Mouse (Mus musculus) left cerebral cortex, postnatal 25 days (tissue): Measurements from ENCODE around the gene Foxn3. TPM values are rescaled to one million over a fixed set of nuclear protein-coding genes. Genes with fewer than 3 reads are reported as not detected.

Source experiments
- DNase-seq, 2 experiments: peaks; one replicate each; pipeline ENCODE4 v3.0.0; 2022; ENCODE audit warnings: low spot score in 2 of 2, mixed read lengths in 1 of 2
- intact Hi-C: fragments of 180-260 bp; cut with DNase I; formaldehyde crosslinking; loops from one replicate; pipeline ENCODE4 v1.15.1; 2025
- total RNA-seq, 2 experiments: library from RNA; stranded (reverse); gene quantifications; 2 replicates each; pipeline ENCODE4 v1.2.3; 2021

Foxn3 gene
- total RNA-seq, 2 experiments from 2014 or later = 49.3 to 52.8 TPM

DNA sequence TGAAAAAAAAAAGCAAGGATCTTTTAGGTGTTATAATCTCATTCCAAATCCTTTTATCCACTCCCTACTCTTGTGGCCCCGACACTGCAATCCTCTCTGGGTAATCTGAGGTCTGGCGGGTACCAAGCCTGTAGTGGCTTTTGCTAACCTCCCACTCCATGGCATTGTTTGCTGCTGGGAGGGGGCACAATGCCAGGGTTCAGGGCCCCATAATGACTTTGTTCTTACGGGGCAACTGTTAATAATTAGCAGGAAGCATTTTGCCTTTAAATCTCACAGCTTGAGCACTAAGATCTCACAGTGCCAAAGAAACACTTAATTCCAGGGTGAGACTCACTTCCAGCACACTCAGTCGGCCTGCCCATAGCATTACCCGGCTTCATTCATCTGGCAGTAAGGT is 244.2 kb downstream of the Foxn3 start:
- intact Hi-C loops = no loop called here
- no peak for DNase-seq

DNA sequence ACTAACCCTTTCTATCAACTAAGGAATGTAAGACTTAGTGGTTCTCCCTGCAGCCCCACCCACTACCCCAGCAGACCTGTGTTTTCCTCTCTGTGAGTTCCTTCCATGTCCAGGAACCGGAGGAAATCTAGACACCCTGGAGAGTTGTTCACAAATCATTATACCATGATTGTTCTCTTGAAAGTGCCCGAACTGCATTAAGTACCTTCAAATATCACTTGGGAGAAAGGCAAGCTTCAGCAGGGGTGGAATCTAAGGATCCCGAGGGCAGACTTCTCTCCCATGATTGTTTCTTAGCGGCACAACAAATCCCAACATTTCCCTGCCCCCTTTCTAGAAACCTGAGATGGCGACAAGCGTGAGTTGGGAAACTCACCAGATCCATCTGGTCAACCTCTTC is 247.5 kb downstream of the Foxn3 start:
- intact Hi-C loops = no loop called here
- no peak for DNase-seq

DNA sequence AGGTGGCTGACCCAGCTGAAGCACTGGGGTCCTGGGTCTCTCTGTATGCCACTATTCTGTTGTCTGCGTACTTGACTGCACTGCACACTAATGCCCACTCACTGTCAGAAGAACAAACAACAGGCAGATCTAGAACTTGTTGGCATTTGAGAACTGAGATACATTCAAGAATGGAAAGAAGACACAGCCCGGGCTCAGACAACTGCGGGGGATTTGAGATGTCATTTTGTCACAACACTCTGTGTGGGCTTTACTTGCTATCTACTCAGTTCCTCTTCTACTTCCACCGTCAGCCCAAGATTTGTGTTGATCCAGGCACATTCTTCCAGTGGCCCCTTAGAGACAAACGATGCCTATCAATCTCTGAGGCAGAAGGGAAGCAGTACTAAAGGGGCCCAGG is 248.6 kb downstream of the Foxn3 start:
- DNase-seq = peak in 1 of 2 experiments; percentile 64

DNA sequence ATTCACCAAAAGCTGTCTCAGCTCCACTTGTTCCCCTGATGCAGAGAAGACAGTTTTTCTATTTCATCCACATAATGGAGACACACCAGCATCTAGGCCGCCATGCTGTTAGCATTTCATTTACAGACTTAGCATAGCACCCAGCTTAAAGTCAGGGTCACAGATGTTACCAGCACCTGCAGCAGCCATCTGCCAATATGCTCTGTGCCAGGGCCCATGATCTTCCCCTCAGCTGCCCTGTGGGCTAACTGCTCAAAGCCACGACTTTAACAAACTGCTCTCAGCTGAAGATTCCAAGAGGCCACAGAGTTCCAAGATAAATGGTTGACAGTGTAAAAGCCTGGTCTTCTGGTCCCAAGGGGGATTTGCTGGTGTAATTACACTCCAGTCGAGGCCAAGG is 252.1 kb downstream of the Foxn3 start:
- DNase-seq = no peak
- intact Hi-C loops = no loop called here

More for the DNA sequence above, 248.6 kb downstream of the Foxn3 start:
- intact Hi-C loops = no loop called here

DNA sequence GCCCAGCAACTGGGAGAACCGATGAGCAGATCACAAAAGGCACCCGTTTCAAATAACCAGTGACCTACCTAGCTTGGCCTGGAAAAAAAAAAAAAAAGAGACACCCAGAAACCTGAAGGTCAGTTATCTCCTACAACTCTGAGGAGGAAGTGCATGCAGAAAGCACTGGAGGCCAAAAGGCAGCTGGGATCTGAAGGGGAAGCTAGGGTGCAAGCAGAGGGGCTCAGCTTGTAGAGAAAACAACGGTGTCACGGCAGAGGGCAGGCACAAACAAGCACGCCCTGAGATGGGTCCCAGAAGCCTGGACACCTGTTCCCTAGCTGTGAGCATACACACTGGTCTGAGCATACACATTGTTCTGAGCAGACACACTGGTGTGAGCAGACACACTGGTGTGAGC is 253.4 kb downstream of the Foxn3 start:
- DNase-seq = no peak
- intact Hi-C loops = no loop called here

DNA sequence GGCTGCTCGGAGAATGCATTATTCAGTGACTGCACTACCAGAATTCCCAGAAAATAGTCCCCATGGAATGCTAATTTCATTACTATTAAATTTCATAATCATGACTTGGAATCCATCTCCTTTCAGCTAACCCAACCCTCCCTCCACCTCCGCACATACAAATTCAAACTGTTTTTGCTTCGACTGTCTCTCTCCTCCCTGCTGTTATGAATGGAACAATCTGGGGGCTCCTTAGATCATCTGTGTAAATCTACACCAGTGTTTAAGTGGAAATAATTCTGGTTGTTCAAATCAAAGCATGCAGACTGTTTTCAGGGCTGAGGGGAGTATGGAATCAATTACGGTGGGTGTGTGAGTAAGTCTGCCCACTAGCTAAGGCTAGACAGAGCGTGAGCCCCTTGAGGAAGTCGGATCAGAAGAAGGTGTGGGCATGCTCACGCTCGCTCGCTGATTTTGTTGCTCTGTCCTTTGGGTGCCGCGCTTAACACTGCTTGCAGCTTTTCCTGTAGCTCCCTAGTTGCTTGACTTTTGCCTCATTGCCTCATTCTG is 254.8 kb downstream of the Foxn3 start:
- DNase-seq = no peak

DNA sequence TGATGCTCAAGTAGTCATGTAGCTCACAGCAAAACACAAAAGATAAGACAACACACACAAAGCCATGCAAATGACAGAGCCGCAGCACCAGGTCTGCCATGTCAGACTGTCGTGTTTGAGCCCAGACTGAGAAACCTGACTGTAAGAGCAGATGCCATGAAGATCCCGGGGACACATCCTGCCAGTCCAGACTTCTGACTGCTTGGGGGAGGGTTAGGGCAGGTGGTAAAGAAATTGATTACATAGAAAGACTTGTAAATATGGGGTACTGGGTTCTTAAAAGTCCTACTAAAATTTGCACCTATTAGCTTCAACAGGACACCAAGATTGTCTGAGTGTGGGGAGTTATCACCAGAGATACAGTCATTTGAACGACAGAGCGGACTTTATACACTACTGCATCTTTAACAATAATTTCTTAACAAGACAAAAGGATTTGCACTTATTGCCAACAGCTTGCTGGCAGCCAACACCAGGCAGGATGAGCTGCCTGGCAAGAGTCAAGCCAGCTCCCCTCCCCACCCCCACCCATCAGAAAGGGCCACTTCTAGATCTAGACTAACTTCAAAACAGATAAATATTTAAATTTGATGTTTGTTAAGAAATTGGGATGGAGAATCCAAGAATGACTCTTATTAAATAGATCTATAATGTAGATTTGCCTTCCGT is 256.7 kb downstream of the Foxn3 start:
- intact Hi-C loops = no loop called here
- DNase-seq = no peak

More for the DNA sequence above, 254.8 kb downstream of the Foxn3 start:
- intact Hi-C loops = no loop called here

DNA sequence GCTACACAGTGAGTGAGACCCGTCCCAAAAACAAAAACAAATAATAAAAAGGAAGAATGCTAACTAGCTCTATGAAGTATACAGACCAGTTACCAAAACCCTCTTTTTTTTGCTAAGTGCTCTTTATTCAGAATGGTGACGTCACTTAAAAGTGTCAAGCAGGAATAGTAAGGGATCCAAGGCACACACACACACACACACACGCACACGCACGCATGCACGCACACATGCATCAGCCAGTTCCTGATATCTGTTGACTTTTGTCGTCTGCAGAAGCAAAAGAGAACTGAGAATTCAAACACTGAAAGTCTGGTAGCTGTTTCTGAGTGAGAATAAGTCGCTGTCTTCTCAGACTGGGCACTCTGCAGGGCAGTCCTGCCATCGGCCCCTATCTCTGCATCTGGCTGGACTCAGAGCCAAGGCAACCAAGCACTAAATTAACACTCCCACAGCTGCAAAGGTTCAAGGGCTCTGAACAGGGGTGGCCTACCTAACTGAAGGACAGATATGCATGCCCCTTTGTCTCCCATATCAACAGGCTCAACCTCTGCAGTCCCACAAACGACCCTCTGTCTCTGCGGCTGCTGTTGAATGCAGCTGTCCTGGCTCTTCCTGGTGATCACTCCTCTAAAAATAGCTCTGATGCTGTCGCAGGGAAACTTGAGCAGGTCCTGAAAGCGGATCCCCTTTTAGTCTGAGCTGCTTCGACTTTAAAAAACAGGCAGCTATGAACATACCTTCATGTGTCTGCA is 257.4 kb downstream of the Foxn3 start:
- intact Hi-C loops = no loop called here
- peak in 1 of 2 experiments; percentile 10 for DNase-seq

DNA sequence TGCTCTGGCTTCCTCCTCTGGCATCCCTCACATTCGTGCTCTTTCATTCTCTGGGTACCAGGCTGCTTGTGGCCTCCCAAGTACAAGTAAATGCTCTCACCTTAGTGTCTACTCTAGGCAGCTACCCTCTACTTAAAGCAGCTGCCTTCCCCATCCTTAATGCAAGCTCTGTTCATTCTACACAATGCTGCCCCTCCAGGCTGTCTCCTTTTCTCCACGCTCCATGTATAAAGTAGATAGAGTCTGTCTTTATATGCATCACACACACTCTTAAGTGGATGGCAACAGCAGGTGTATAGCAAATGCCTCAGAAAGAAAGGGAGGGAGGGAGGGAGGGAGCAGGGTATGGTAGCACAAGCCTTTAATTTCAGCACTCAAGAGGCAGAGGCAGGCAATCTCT is 258.1 kb downstream of the Foxn3 start:
- intact Hi-C loops = no loop called here
- DNase-seq = no peak

DNA sequence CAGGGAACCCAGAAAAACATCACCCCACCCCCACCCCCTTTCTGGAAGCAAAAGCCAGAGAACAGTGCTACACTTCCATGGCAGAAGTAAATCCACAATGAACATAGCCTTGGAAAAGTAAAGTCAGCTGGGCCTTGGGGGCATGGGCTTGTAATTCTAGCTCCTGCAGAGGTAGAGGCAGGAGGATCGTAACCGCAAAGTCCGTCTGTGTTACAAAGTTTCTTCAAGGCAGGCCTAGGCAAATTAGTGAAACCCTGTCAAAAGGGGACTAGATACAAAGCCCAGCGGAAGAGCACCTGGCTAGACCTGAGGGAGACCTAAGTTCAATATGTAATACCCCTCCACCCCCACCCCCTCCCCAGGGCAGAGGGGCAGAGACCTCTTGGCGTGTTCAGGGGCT is 259.3 kb downstream of the Foxn3 start:
- intact Hi-C loops = no loop called here
- DNase-seq = no peak

DNA sequence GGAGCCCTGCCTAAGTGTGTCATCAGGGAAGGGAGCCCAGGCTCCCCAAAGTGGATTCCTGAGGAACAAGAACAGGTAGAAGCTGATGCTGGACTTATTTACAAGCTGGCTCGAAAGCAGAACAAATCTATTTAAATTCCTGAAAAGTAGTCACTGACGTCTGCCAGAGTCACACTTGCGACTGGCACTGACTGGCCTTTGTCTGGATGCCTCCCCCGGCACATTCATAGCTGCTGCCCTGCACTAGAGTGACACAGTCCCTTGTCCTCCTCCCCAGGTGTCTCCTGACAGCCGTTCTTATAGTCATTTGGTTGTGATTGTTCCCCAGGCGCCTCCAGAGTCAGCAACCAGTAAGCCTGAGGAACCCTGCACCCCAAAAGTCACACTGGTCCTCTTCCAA is 259.8 kb downstream of the Foxn3 start:
- intact Hi-C loops = no loop called here
- DNase-seq = peak in 1 of 2 experiments; percentile 20

DNA sequence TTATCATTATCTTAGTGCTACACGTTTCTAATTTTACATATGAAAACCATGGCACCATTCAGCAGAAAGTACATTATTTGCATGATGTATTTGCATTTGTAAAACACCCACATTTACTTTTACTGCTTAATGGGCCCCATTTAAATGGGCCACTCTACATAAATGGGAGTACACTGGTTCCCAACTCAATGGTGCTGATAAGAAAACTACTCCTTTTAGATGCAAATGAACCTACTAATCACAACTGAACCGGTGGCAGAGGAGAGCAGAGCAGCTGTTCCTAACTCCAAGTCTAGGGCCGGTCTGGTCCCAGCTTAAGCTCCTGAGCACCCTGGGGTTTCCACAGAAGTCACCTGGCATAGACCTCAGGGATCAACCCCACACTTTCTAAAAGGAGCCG is 263.5 kb downstream of the Foxn3 start:
- intact Hi-C loops = no loop called here
- DNase-seq = no peak

DNA sequence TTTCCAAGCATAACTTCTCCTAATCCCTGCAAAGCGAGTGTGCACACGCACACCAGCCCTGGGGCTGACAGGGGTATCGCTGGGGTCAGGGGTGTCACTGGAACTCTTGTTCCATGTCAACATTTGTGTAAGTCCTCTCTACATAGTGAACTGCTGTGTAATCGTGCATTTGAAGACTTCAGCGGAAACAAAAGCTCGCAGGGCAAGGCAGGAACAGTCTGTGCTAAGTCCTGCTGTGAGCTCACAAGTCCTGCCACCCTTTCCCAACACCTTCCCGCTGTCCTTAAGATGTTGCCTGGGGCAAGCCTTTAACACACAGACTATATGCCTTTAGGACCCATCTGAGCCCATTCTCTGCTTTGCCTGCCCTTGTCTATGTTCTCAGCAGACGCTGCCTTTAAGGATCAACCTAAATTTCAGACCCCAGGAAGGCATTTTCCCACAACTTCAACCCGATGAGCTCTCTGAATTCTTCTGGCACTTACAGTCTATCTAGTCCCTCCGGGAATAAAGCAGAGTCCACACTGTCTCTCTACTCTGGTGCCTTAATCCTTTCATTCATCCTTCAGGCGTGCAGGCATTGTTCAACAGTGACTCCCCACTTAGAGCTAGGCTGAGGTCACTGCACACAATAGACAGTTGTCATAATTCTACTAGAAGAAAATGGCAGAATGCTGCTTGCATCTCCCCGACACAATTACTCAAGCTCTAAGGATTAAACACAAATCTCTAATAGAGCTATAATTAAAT is 264.4 kb downstream of the Foxn3 start:
- intact Hi-C loops = no loop called here
- DNase-seq = no peak

DNA sequence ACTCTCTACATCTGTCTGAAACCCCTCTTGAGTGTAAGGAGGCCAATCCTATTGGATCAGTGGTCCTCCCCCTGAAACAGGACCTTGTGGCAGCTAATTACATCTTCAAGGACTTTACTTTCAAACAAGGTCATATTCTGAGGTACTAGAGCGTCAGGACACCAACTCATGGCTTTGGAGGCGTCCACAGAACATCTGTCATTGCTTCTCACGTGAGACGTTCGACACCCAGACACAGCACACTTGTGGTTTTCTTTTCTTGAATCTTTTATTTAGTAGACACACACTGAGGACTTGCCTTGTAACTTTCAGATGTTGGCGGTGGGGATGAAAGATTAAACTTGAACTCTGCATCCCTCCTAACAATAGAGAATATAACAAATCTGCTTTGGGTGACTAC is 265.1 kb downstream of the Foxn3 start:
- DNase-seq = no peak
- intact Hi-C loops = no loop called here

DNA sequence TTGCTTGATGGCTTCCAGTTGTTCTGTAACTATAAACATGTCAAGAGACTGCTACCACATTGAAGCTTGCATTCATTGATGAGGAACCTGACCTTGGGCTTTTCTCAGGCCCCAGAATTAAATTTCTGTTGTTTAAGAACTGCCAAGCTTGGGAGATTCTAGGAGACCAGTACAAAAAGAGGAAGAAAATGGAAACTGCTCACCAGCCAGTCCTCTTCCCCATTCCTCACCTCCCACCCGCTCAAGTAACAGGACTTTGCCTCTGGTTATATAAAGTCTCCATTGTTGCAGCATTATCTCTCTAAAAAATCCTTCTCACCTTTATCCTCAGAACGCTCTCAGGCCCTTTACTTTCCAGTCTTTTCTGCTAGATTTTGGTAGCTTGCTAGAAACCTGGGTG is 265.6 kb downstream of the Foxn3 start:
- DNase-seq = peak in 1 of 2 experiments; percentile 24
- intact Hi-C loops = no loop called here

DNA sequence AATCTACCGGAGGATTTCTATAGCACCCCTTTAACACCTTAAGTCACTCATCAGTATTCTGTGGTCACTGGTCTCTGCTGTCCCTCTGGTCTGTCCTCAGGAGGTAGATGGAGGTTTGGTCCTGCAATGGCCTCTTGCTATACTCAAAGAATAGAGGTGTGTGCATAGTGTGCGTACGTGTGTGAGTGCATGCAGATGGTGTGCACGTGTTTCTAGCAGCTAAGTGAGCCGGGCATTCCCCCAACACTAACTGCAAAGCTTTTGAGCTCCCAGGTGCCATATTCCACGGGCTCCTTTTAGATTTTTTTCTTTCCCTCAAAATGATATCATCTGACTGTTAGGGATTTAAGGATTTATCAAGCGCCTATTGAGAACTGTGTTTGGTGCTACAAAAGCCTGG is 269.9 kb downstream of the Foxn3 start:
- DNase-seq = peak in 1 of 2 experiments; percentile 24
- intact Hi-C loops = no loop called here

DNA sequence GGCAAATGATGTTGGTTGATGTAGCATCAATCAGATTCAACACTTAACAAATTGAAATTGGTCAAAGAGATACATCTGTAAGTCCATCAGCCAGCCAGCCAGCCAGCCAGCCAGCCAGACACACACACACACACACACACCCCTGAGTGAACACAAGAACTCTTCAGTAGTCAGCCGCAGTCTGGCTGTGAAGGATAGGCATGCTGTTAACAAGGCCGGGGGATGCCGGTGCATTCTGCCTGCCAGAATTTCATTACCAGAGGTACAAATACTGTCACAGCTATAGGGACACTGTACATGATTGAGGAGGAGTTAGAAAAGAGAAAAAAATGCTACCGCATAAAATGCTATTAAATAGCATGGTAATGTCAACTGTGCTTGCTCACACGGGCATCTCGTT is 271.2 kb downstream of the Foxn3 start:
- intact Hi-C loops = no loop called here
- no peak for DNase-seq

DNA sequence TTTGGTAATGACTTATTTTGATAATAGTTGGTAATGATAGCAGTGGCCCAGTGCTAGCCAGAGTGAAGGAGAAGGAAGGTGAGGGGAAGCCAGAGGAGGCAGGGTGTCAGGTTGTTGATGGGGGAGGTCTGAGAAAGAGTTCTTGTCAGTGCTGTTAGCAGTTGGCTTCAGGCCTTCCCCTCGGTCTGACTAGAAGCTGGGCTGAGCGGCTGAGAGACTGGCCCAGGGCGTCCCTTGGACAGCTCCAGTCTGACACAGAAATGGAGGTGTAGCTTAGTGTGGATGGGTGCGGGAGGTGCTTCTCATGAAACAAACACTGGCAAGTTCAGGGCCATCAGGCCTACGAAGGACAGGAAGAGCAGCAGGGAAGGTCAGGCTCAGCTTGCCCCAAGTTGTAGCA is 276.3 kb downstream of the Foxn3 start:
- no peak for DNase-seq
- intact Hi-C loops = no loop called here

DNA sequence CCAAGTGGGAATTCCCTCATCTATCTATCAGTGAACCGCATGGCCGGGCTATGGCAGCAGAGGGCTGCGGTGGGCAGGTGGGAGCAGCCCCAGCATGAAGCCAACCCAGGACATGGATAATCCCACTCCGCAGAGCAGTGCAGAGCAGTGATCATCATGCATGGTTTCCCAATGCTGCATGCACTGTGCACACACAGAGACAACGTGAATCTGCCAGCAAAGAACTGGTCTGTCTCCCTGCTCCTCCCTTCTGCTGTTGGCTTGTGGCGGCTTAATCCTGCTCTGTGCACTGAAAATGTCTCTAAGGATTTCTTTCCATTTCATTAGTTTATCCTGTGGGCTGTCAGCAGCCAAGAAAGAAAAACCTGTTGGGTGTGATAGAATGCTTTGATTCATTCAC is 276.7 kb downstream of the Foxn3 start:
- DNase-seq = no peak
- intact Hi-C loops = no loop called here

DNA sequence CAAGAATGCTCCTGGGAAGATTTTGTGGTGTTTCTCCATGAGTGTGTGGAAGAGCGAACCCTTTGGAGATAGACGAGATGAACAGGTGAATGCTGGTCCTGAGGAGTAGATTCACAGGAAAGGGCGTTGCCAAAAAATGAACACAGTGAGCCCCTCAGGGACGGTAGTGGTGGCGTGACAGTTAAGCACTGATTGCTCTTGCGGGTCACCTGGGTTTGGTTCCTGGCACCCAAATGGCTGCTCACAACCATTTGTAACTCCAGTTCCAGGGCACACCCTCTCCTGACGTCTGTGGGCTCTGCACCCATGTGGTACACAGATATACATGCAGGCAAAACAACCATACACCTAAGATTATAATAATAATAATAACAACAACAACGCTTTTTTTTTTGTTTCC is 277.7 kb downstream of the Foxn3 start:
- intact Hi-C loops = no loop called here
- DNase-seq = no peak
